Mouse (Mus musculus): ENCODE measurements around the gene Iffo1.

- no peak for TF ChIP-seq CTCF (IDR thresholded peaks at IDR 0.05; ENCODE audit: control insufficient read depth, insufficient read depth, insufficient read length)
- TF ChIP-seq USF1 (IDR thresholded peaks at IDR 0.05; ENCODE audit: low read depth): no peak
- no peak for TF ChIP-seq MAX (IDR thresholded peaks at IDR 0.05)
- no peak for TF ChIP-seq MYOD1 (IDR thresholded peaks at IDR 0.05; ENCODE audit: control insufficient read depth, insufficient read length, low read depth)
- no peak for TF ChIP-seq MYOG (IDR thresholded peaks at IDR 0.05; ENCODE audit: control insufficient read depth, extremely low read depth, insufficient read length)
- TF ChIP-seq CEBPB (IDR thresholded peaks at IDR 0.05; ENCODE audit: low read depth): no peak
Observed at GRCm38 (mm10) chr6:125143128-125143527, 1.9 kb upstream of the Iffo1 start.
